Mouse (Mus musculus) effector memory CD4-positive, alpha-beta T cell, adult 5 months (primary cell): Measurements from ENCODE around the gene Utp11. TPM values are rescaled to one million over a fixed set of nuclear protein-coding genes. Genes with fewer than 3 reads are reported as not detected.

Experiments
- polyA plus RNA-seq: library from polyadenylated mRNA; unstranded; fragments of 100-300 nt; shearing (Covaris generic); gene quantifications from one replicate; pipeline ENCODE4 v1.2.1, GENCODE M21; 2017

Utp11 gene
- polyA plus RNA-seq, result 33.9 TPM

DNA sequence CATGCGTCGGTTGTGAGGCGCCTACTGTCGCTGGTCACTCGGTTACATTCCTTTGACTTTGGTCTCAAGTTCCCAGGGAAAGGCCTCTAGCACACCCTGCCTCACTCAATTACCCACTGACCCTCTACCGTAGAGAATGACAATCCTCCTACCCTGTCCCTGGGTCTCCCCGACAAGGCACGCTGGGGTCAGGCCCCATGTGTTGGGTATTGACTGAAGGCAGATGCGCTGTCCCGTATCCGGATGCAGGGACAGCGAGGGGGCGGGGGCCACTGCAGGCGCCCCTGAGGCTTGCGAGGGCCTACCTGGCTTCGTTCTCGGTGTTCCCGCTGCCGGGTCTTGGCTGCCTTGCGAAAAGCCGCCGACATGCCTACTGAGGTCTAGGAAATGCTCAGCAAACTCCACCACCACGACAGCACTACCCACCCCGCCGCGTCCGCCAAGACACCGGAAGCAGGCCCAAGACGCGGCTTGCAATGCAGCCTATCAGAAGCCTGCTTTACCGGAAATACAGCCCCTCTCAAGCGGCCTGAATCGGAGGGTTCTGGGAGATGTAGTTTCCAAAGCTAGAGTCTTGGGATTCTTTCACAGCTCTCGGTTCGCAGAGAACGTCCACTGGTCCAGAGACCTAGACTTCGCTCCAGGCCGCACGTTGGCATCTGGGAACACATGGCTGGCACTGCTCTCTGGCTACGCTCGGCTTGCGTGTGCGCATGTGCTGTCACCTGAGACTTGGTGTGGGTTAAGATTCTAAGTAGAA is at the start of gene Utp11:
TSS of gene Utp11 (minus strand) at position 466 of the 760 bp plus-strand sequence.

DNA sequence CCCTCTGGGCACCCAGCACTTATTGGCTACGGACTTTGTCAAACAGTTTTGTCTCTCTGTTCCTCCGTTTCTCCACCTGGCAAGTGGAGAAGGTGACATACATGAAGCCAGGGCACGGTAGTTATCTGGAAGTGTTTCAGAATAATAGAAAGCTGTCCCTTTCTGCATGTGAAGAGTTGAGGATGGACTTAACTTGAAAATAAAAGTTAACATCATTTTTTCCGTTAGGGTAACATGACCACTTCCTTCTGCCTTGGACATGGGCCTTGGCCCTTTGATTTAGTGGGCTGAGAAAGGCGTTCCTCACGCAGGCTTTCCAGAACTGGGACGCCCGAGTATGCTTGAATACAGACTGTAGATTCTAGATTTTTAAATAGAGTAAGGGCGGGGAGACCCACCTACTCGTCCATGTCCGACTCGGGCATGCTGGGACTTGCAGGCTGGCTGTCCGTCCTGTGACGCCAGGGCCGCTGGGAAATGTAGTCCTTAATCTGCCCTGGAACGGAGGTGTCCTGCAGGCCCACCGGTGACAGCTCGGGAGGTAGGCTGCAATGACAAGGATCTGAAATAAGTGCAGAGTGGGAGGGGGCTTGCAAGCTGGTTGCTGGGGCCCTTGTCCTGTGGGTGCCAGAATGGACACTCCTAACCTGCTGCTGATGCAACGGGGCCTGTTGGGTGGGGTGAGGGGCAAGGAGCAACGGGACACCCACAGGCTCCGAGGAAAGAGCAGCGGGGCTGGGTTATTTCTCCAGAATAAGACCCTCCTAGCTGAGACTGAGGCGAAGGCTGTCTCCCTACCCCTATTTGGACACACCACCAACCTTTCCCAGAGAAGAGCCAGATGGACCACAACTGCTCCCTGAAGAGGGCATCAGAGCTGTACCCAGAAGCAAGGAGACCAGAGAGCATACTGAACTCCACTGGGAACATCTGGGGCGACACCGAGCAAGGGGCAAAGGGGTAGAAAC is 48.3 kb upstream of the Utp11 start, which contains the start of gene Inpp5b:
TSS of gene Inpp5b (plus strand) at position 475 of the 968 bp plus-strand sequence.

DNA sequence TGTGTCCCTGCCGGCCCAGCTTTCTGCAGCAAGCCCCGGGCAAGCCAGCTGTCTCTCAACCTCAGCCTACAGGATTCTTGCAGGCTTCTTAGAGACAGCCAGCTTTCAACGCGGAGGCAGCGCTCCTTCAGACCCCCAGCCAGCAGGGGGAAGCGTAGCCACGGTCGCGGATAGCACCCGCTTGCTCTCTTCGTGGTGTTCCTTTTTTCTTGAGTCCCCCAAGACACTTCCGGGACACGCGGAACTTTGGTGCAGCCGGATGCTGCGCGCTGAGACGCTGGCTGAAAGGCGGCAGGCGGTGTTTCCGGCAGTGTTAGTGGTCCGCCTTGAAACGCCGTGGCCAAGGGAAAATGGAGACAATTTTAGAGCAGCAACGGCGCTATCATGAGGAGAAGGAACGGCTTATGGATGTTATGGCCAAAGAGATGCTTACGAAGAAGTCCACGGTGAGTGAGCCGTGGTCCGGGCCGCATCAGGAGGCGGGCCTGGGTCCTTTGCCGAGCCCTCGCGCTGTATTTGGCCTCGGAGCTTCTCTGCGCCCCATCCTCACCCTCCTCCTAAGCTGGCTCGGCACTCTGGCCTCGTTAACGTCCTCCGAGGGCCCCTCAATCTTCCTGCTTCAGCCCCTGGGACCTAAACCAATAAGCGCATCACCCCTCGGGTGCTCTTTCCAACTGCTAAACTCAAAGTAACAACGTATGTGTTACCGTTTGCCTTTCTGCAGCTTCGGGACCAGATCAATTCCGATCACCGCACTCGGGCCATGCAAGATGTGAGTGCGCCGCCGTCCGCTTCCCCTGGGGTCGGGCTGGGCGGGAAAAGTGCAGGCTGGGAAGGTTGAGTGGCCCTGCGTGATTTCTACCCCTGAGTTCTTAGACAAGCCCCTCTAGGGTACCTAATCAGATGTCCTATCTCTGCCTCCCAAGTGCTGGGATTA is 21.4 kb upstream of the Utp11 start, which contains the start of gene Sf3a3:
TSS of gene Sf3a3 (plus strand) at position 232 of the 937 bp plus-strand sequence.

DNA sequence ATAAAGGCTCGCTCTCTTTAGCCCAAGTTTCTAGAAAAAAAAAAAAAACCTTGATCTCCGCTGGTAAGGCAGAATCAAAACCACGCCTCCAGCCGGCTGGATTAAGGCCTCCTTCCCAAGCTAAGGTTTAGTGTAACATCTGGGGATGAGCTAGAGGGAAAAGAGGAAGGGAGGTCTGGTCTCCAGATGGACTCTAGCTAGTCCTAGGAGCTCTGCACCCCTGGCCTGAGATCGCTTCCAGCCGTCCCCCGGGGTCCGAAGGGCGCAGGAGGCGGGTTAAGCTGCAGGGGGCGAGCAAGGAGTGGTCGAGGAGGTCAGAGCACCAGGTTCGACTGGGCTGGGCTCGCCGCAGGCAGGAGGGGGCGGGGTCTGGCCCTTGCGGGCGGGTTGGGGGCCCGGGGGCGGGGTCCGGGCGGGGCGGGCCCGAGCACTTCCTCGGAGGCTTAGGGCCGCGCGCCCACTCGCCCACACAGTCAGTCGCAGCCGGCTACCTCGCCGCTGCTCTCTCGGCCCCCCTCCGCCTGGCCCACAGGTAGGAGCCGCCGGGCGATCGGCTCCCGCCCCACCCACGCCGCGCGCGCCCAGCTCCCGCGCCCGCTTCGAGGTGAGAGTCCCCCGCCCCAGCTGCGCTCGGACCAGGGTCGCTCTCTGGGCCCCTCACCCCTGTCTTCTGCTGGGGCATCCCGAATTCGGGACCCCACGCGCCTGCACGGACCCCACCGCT is 7.0 kb upstream of the Utp11 start, which contains the start of gene Fhl3:
TSS of gene Fhl3 (plus strand) at position 454 of the 724 bp plus-strand sequence.

DNA sequence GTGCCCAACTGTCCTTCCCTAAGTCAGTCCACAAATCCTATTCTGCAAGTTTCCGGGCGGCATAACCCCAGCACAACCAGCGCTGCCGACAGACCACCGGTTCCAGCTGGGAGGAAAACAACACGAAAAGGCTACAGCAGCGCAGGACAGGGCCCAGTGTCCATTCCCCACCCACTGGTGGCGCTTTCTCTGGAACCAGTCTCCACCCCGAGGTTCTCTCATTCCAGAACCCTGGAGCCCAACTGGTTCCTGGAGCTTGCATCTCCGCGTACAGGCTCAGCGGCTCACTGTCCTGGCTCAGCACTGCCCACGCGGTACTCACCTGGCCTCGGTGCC is 36.9 kb downstream of the Utp11 start, which contains the start of gene Pou3f1:
TSS of gene Pou3f1 (plus strand) at position 290 of the 336 bp plus-strand sequence.

Other genes with a start within 250 kb of the Utp11 start
- gene 3100002H09Rik, start 82.8 kb downstream of the Utp11 start, polyA plus RNA-seq, result 0.74 TPM
- 0.60 TPM for gene Pou3f1, start 36.8 kb downstream of the Utp11 start, polyA plus RNA-seq
- 0.67 TPM for gene Fhl3, start 7.1 kb upstream of the Utp11 start, polyA plus RNA-seq
- 71.4 TPM for gene Sf3a3, start 21.2 kb upstream of the Utp11 start, polyA plus RNA-seq
- 130 TPM for gene Inpp5b, start 48.2 kb upstream of the Utp11 start, polyA plus RNA-seq
- gene Mtf1, start 108.5 kb upstream of the Utp11 start, polyA plus RNA-seq, result 21.6 TPM
- gene Yrdc, start 157.1 kb upstream of the Utp11 start, polyA plus RNA-seq, result 155 TPM
- 19.3 TPM for gene 1110065P20Rik, start 157.6 kb upstream of the Utp11 start, polyA plus RNA-seq
- gene Maneal, start 168.6 kb upstream of the Utp11 start, polyA plus RNA-seq, result 1.5 TPM
- gene Epha10, start 187.3 kb upstream of the Utp11 start, polyA plus RNA-seq, result not detected
- gene 9930104L06Rik, start 243.4 kb upstream of the Utp11 start, polyA plus RNA-seq, result 8.0 TPM
- gene Cdca8, start 245.7 kb upstream of the Utp11 start, polyA plus RNA-seq, result 2.4 TPM